Mouse (Mus musculus): ENCODE results near the gene Pcolce2. TPM values are rescaled to one million over a fixed set of nuclear protein-coding genes. Genes with fewer than 3 reads are reported as not detected.

Pcolce2 gene
- polyA plus RNA-seq, 1 experiment from 2014 or later: 1.3 TPM

GRCm38 (mm10) chr9:95692823-95693222 is 55.4 kb downstream of the Pcolce2 start:
- WGBS: 61% methylated on average over 8 of the region's 8 CpGs
- no peak overlapping the region for H3K4me2 ChIP-seq
- H3K9ac ChIP-seq: no peak overlapping the region
- ATAC-seq (ENCODE audit: insufficient read depth, low FRiP score, low read depth): no peak
- H3K4me3 ChIP-seq (replicated peaks): no peak overlapping the region
- H3K27me3 ChIP-seq (replicated peaks): no peaks in the 10 kb centered on the region
- H3K4me1 ChIP-seq: no peaks in the 10 kb centered on the region
- H3K36me3 ChIP-seq: no peaks in the 10 kb centered on the region
- no peak overlapping the region for H3K27ac ChIP-seq
- H3K9me3 ChIP-seq: no peaks in the 10 kb centered on the region

DNA sequence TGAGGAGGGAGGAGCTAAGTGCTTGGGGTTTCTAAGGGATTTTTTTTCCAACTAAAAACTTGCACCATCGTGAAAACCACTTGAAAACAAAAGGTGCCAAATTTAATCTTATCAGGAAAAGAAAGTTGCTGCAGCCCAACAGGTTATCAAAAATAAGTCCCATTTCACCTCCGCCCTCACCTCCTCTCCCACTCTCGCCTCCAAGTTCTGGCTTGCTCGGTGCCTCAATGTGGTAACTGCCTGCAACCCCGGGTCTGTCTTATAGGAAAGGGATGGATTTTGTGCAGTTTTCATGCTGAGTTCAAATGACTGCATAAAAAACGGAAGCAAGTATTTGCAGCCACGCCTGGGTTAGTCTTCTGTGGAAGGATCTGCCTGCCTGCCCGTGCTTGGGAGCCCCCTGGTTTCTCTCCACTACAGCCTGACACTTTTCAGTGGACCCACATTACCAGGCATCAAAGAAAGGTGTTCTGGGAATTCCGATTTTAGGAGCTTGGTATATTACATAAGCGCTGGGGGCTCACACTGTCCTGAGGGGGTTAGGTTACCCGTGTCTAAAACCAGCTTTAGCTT is 56.2 kb downstream of the Pcolce2 start:
- H3K4me3 ChIP-seq (replicated peaks): no peak overlapping the region
- no peak overlapping the region for H3K27ac ChIP-seq
- no peak overlapping the region for H3K4me2 ChIP-seq
- H3K27me3 ChIP-seq (replicated peaks): no peaks in the 10 kb centered on the region
- no peak overlapping the region for H3K9ac ChIP-seq
- no peak for ATAC-seq (ENCODE audit: insufficient read depth, low FRiP score, low read depth)
- WGBS: 69% methylated on average over 11 of the region's 11 CpGs
- H3K9me3 ChIP-seq: no peaks in the 10 kb centered on the region
- H3K4me1 ChIP-seq: no peaks in the 10 kb centered on the region
- H3K36me3 ChIP-seq: no peaks in the 10 kb centered on the region

DNA sequence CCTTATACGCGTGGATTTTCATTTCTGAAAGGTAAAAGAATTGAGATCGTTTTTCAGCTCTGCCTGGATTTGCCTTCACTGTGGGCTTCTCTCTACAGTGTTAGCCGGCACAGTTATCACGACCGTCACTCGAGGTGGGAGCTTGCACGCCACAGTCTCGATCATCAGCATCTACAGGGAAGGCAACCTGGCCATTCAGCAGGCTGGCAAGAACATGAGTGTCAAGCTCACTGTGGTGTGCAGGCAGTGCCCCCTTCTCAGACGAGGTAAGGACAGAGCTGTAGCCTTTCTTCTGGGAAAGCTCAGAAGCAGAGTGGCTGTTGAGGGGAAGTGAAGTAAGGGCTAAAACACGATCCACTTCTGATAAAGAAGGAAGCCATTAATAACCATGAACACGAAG is 57.1 kb downstream of the Pcolce2 start:
- H3K4me1 ChIP-seq: no peaks in the 10 kb centered on the region
- no peak overlapping the region for H3K4me3 ChIP-seq (replicated peaks)
- H3K27me3 ChIP-seq (replicated peaks): no peaks in the 10 kb centered on the region
- no peaks in the 10 kb centered on the region for H3K36me3 ChIP-seq
- no peak overlapping the region for H3K27ac ChIP-seq
- 67% methylated on average over 12 of the region's 12 CpGs for WGBS
- no peak for ATAC-seq (ENCODE audit: insufficient read depth, low FRiP score, low read depth)
- H3K9ac ChIP-seq: no peak overlapping the region
- H3K9me3 ChIP-seq: no peaks in the 10 kb centered on the region
- H3K4me2 ChIP-seq: no peak overlapping the region

DNA sequence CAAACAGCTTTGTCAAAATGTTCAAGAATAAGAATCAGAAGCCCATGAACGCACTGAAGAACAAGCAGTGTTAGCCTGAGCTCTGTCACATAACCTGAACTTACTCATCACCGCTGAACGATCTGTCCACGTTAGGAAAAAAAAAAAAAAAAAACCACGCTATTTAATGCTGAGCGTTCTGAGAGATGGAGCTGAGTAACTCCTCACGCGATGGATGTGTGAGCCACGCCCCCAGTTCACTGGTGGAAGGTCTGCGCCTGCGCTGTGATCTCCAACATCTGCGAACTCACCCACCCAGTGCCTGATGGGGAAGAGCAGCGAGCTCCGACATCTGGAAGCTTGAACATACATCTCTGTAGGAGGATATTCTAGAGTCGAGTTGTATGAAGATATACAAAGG is 57.6 kb downstream of the Pcolce2 start:
- Histone ChIP-seq H3K27me3 (replicated peaks) (no peaks in the 10 kb centered on the region), H3K4me2 (no peak overlapping the region), H3K4me1 (no peaks in the 10 kb centered on the region), H3K9ac (no peak overlapping the region), H3K27ac (no peak overlapping the region), H3K36me3 (no peaks in the 10 kb centered on the region), H3K9me3 (no peaks in the 10 kb centered on the region), H3K4me3 (replicated peaks) (no peak overlapping the region)
- ATAC-seq (ENCODE audit: insufficient read depth, low FRiP score, low read depth): no peak
- 70% methylated on average over 15 of the region's 15 CpGs for WGBS

GRCm38 (mm10) chr9:95696581-95696980 is 59.2 kb downstream of the Pcolce2 start:
- 34% methylated on average over 6 of the region's 6 CpGs for WGBS
- Histone ChIP-seq H3K9ac (no peak overlapping the region), H3K27me3 (replicated peaks) (no peaks in the 10 kb centered on the region), H3K4me1 (no peaks in the 10 kb centered on the region), H3K27ac (no peak overlapping the region), H3K9me3 (no peaks in the 10 kb centered on the region), H3K36me3 (no peaks in the 10 kb centered on the region), H3K4me2 (no peak overlapping the region), H3K4me3 (replicated peaks) (no peak overlapping the region)
- ATAC-seq (ENCODE audit: insufficient read depth, low FRiP score, low read depth): no peak

DNA sequence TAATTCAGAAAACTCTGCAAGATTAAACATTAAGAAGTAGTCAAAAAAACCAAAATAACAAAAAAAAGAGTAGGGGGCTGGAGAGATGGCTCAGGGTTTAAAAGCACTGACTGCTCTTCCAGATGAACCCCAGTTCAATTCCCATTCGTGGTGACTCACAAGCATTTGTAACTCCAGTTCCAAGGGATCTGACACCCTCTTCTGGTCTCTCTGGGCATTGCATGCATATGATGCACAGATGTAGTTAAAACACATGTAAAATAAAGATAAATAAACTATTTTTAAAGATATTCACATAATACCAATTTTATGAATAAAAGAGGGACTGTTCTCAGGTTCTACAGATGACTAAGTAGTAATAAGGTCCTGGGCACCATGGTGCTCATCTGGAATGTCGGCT is 60.4 kb downstream of the Pcolce2 start:
- H3K27me3 ChIP-seq (replicated peaks): no peaks in the 10 kb centered on the region
- H3K4me1 ChIP-seq: no peaks in the 10 kb centered on the region
- H3K4me2 ChIP-seq: no peak overlapping the region
- ATAC-seq (ENCODE audit: insufficient read depth, low FRiP score, low read depth): no peak
- no peak overlapping the region for H3K4me3 ChIP-seq (replicated peaks)
- 55% methylated on average over 2 of the region's 2 CpGs for WGBS
- no peak overlapping the region for H3K27ac ChIP-seq
- H3K9ac ChIP-seq: no peak overlapping the region
- no peaks in the 10 kb centered on the region for H3K36me3 ChIP-seq
- no peaks in the 10 kb centered on the region for H3K9me3 ChIP-seq

DNA sequence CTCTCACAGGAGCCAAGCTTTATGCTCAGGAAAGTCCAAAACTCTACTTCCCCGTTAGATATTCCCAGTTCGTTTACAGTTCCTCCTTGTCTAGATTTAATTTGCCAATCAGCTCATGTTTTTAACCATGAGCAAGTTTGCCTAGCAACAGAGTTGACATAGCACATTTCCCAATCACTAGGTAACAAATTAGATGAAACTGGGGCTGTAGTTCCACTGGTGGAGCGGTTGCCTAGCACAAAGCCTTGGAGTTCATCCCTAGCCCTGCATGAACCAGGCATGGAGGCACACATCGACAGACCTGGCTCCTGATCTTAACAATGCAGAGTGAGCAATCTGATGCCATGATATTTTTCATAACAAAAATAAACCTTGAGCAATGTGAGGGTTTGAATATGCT is 61.9 kb downstream of the Pcolce2 start:
- H3K4me1 ChIP-seq: no peaks in the 10 kb centered on the region
- H3K4me3 ChIP-seq (replicated peaks): no peak overlapping the region
- no peaks in the 10 kb centered on the region for H3K36me3 ChIP-seq
- no peak for ATAC-seq (ENCODE audit: insufficient read depth, low FRiP score, low read depth)
- H3K27ac ChIP-seq: no peak overlapping the region
- no peaks in the 10 kb centered on the region for H3K27me3 ChIP-seq (replicated peaks)
- H3K9ac ChIP-seq: no peak overlapping the region
- H3K9me3 ChIP-seq: no peaks in the 10 kb centered on the region
- 60% methylated on average over 4 of the region's 4 CpGs for WGBS
- H3K4me2 ChIP-seq: no peak overlapping the region

DNA sequence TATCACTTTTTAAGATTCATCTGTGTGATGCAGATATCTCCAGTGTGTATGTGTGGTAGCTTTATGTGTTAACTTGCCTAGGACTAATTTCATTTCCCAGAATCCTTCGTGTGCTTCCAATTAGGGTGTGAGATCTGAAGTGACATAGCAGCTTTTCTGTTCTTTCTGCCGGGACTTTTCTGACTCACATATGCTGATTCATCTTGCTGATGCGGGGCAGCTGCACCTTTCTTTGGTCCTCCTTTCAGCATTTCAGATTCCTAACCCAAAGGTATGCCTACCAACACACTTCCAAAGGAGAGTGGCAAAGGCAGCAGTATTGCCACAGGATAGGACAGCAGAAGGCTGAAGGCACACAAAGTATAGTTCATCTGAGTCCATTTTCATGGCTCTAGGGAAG is 66.7 kb downstream of the Pcolce2 start:
- no peak overlapping the region for H3K4me2 ChIP-seq
- no peak overlapping the region for H3K4me3 ChIP-seq (replicated peaks)
- no peaks in the 10 kb centered on the region for H3K27me3 ChIP-seq (replicated peaks)
- no peaks in the 10 kb centered on the region for H3K36me3 ChIP-seq
- 75% methylated on average over 3 of the region's 3 CpGs for WGBS
- H3K9ac ChIP-seq: no peak overlapping the region
- no peaks in the 10 kb centered on the region for H3K9me3 ChIP-seq
- ATAC-seq (ENCODE audit: insufficient read depth, low FRiP score, low read depth): no peak
- no peak overlapping the region for H3K27ac ChIP-seq
- H3K4me1 ChIP-seq: no peaks in the 10 kb centered on the region

GRCm38 (mm10) chr9:95705371-95705770 is 68.0 kb downstream of the Pcolce2 start:
- Histone ChIP-seq H3K36me3 (no peaks in the 10 kb centered on the region), H3K4me1 (no peaks in the 10 kb centered on the region), H3K27ac (no peak overlapping the region), H3K9ac (no peak overlapping the region), H3K4me3 (replicated peaks) (no peak overlapping the region), H3K9me3 (no peaks in the 10 kb centered on the region), H3K4me2 (no peak overlapping the region), H3K27me3 (replicated peaks) (no peaks in the 10 kb centered on the region)
- ATAC-seq (ENCODE audit: insufficient read depth, low FRiP score, low read depth): no peak
- WGBS: 76% methylated on average over 5 of the region's 5 CpGs

DNA sequence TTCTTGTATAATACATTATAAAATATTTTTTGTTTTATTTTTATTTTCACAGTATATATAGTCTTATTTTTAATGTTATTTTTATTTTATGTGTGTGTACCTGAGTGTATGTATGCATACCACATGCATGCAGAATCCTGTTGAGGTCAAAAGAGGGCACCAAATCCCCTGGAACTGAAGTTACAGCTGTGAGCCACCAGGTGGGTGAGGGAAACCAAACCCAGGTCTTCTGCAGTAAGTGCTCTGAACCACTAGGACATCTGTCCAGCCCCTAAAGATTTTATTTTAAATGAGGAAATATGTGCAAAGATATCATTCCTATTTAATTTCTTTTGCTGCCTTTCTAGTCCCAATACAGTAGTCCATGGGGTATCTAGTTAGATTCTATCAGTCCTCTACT is 71.5 kb downstream of the Pcolce2 start:
- no peaks in the 10 kb centered on the region for H3K4me1 ChIP-seq
- H3K27me3 ChIP-seq (replicated peaks): no peaks in the 10 kb centered on the region
- no peak overlapping the region for H3K9ac ChIP-seq
- no peak overlapping the region for H3K4me3 ChIP-seq (replicated peaks)
- H3K4me2 ChIP-seq: no peak overlapping the region
- no peak overlapping the region for H3K27ac ChIP-seq
- no peaks in the 10 kb centered on the region for H3K9me3 ChIP-seq
- H3K36me3 ChIP-seq: no peaks in the 10 kb centered on the region
- ATAC-seq (ENCODE audit: insufficient read depth, low FRiP score, low read depth): no peak

- H3K27me3 ChIP-seq (replicated peaks): no peaks in the 10 kb centered on the region
- no peak for ATAC-seq (ENCODE audit: insufficient read depth, low FRiP score, low read depth)
Observed at GRCm38 (mm10) chr9:95712574-95712973, 75.2 kb downstream of the Pcolce2 start.

GRCm38 (mm10) chr9:95736238-95736637 is 98.8 kb downstream of the Pcolce2 start:
- H3K9me3 ChIP-seq: no peaks in the 10 kb centered on the region
- no peak overlapping the region for H3K9ac ChIP-seq
- no peak overlapping the region for H3K4me2 ChIP-seq
- H3K4me1 ChIP-seq: no peaks in the 10 kb centered on the region
- ATAC-seq (ENCODE audit: insufficient read depth, low FRiP score, low read depth): no peak
- no peaks in the 10 kb centered on the region for H3K27me3 ChIP-seq (replicated peaks)
- H3K4me3 ChIP-seq (replicated peaks): no peak overlapping the region
- no peaks in the 10 kb centered on the region for H3K36me3 ChIP-seq
- no peak overlapping the region for H3K27ac ChIP-seq

More at GRCm38 (mm10) chr9:95712574-95712973, 75.2 kb downstream of the Pcolce2 start:
- H3K4me1 ChIP-seq: no peaks in the 10 kb centered on the region
- 37% methylated on average over 8 of the region's 8 CpGs for WGBS
- H3K4me3 ChIP-seq (replicated peaks): no peak overlapping the region
- no peaks in the 10 kb centered on the region for H3K9me3 ChIP-seq
- H3K27ac ChIP-seq: no peak overlapping the region
- no peak overlapping the region for H3K4me2 ChIP-seq
- no peaks in the 10 kb centered on the region for H3K36me3 ChIP-seq
- no peak overlapping the region for H3K9ac ChIP-seq
